Mouse (Mus musculus) embryonic facial prominence, embryonic 14.5 days (tissue): Measurements from ENCODE around the gene Klf11. TPM values are rescaled to one million over a fixed set of nuclear protein-coding genes. Genes with fewer than 3 reads are reported as not detected.
"Not testable (repeated sequence)": the region's sequence is repeated elsewhere in the genome, so short reads cannot be mapped to it uniquely, and the experiment has no call there.

ENCODE experiments used
- ATAC-seq: fragments of 200-750 bp; cut with Nextera tagmentation; 2 replicates; pipeline ENCODE4 v1.8.0; 2017; ENCODE audit warnings: low read depth, moderate number of reproducible peaks, moderate TSS enrichment
- DNase-seq: peaks from one replicate; pipeline ENCODE4 v3.0.0-alpha.2; 2015; ENCODE audit warnings: low spot score
- H3K27ac ChIP-seq: fragments of 300-500 bp; sonication (generic); replicated peaks from 2 replicates; pipeline ENCODE4 v1.5.1; 2014; ENCODE audit warnings: low read depth, mild to moderate bottlenecking, low read length, moderate library complexity
- H3K27me3 ChIP-seq: fragments of 300-500 bp; sonication (generic); replicated peaks from 2 replicates; pipeline ENCODE4 v1.6.1; 2014; ENCODE audit warnings: low read length; ENCODE audit not compliant: control insufficient read depth, insufficient read depth
- H3K36me3 ChIP-seq: fragments of 300-500 bp; sonication (generic); 2 replicates; pipeline ENCODE4 v1.6.1; 2014; ENCODE audit warnings: low read length, mixed read lengths; ENCODE audit not compliant: control insufficient read depth, insufficient read depth
- H3K4me1 ChIP-seq: fragments of 300-500 bp; sonication (generic); 2 replicates; pipeline ENCODE4 v1.6.1; 2014; ENCODE audit warnings: antibody characterized with exemption, low read length; ENCODE audit not compliant: control insufficient read depth, insufficient read depth
- H3K4me2 ChIP-seq: fragments of 300-500 bp; sonication (generic); 2 replicates; pipeline ENCODE4 v1.6.1; 2014; ENCODE audit warnings: low read depth, mild to moderate bottlenecking, low read length, moderate library complexity, mixed read lengths
- H3K4me3 ChIP-seq: fragments of 300-500 bp; sonication (generic); 2 replicates; pipeline ENCODE4 v1.5.1; 2014; ENCODE audit warnings: low read depth, mild to moderate bottlenecking, low read length
- H3K9ac ChIP-seq: fragments of 300-500 bp; sonication (generic); 2 replicates; pipeline ENCODE4 v1.6.1; 2014; ENCODE audit warnings: low read depth, mild to moderate bottlenecking, low read length, moderate library complexity, mixed read lengths
- H3K9me3 ChIP-seq: fragments of 300-500 bp; sonication (generic); 2 replicates; pipeline ENCODE4 v1.6.1; 2016; ENCODE audit warnings: low read length; ENCODE audit not compliant: control insufficient read depth
- WGBS: fragments of 180-500 bp; shearing (Covaris S2); extraction: QIAGEN DNeasy Blood & Tissue Kit; methylation state at CpG from one replicate; pipeline ENCODE4 v1.1.7; 2014; 5-methylcytosine and 5-hydroxymethylcytosine counted together
- polyA plus RNA-seq: library from polyadenylated mRNA; unstranded; fragments of >200 nt; fragmentation: Nextera tagmentation; extraction: Ambion mirVana; gene quantifications from 2 replicates; pipeline ENCODE4 v1.2.1, GENCODE M21; 2014

Gene Klf11
- polyA plus RNA-seq, 1 experiment from 2014 or later, result 12.1 TPM

- Histone ChIP-seq H3K4me2 (no peak overlapping the region), H3K27me3 (no peaks in the 10 kb centered on the region), H3K9me3 (no peaks in the 10 kb centered on the region), H3K4me1 (no peaks in the 10 kb centered on the region), H3K9ac (no peak overlapping the region), H3K27ac (no peak overlapping the region), H3K4me3 (no peak overlapping the region), H3K36me3 (no peaks in the 10 kb centered on the region)
- DNase-seq, result no peak
- WGBS, result 86% methylated on average over 5 of the region's 5 CpGs
- no peak for ATAC-seq
These were observed 24.7 kb upstream of the Klf11 start for GRCm38 (mm10) chr12:24626401-24626800.

GRCm38 (mm10) chr12:24627215-24627614, 23.9 kb upstream of the Klf11 start:
- Histone ChIP-seq H3K9me3 (no peaks in the 10 kb centered on the region), H3K27ac (no peak overlapping the region), H3K4me1 (no peaks in the 10 kb centered on the region), H3K4me2 (no peak overlapping the region), H3K9ac (no peak overlapping the region), H3K36me3 (no peaks in the 10 kb centered on the region), H3K4me3 (no peak overlapping the region), H3K27me3 (no peaks in the 10 kb centered on the region)
- ATAC-seq (no peak), DNase-seq (no peak)
- 61% methylated on average over 3 of the region's 3 CpGs for WGBS

- DNase-seq, result peak; percentile 17
- H3K9me3 ChIP-seq, result no peaks in the 10 kb centered on the region
These were observed 20.9 kb upstream of the Klf11 start for GRCm38 (mm10) chr12:24630220-24630619.

GRCm38 (mm10) chr12:24632404-24632803, 18.7 kb upstream of the Klf11 start:
- no peaks in the 10 kb centered on the region for H3K4me1 ChIP-seq
- ATAC-seq (no peak), DNase-seq (no peak)
- WGBS, result 63% methylated on average over 4 of the region's 4 CpGs
- no peak overlapping the region for H3K27ac ChIP-seq
- H3K9ac ChIP-seq, result no peak overlapping the region
- H3K4me2 ChIP-seq, result no peak overlapping the region
- H3K4me3 ChIP-seq, result no peak overlapping the region
- H3K27me3 ChIP-seq, result no peaks in the 10 kb centered on the region
- H3K9me3 ChIP-seq, result no peaks in the 10 kb centered on the region; the same call in 1 of the 2 replicates
- H3K36me3 ChIP-seq, result no peaks in the 10 kb centered on the region

More at GRCm38 (mm10) chr12:24630220-24630619, 20.9 kb upstream of the Klf11 start:
- H3K27ac ChIP-seq, result no peak overlapping the region
- no peak overlapping the region for H3K9ac ChIP-seq
- no peaks in the 10 kb centered on the region for H3K36me3 ChIP-seq
- H3K4me2 ChIP-seq, result no peak overlapping the region
- 74% methylated on average over 1 of the region's 1 CpGs for WGBS
- ATAC-seq, result no peak
- H3K27me3 ChIP-seq, result no peaks in the 10 kb centered on the region
- no peaks in the 10 kb centered on the region for H3K4me1 ChIP-seq
- no peak overlapping the region for H3K4me3 ChIP-seq

GRCm38 (mm10) chr12:24633753-24634191, 17.3 kb upstream of the Klf11 start:
- no peak overlapping the region for H3K4me2 ChIP-seq
- no peaks in the 10 kb centered on the region for H3K36me3 ChIP-seq
- DNase-seq (peak; percentile 32), ATAC-seq (no peak)
- no peak overlapping the region for H3K27ac ChIP-seq
- 80% methylated on average over 1 of the region's 1 CpGs for WGBS
- H3K9me3 ChIP-seq, result no peaks in the 10 kb centered on the region; the same call in 1 of the 2 replicates
- H3K27me3 ChIP-seq, result no peaks in the 10 kb centered on the region
- no peak overlapping the region for H3K9ac ChIP-seq
- H3K4me1 ChIP-seq, result no peaks in the 10 kb centered on the region
- H3K4me3 ChIP-seq, result no peak overlapping the region

- no peaks in the 10 kb centered on the region for H3K27me3 ChIP-seq
- no peak overlapping the region for H3K4me3 ChIP-seq
- no peak overlapping the region for H3K27ac ChIP-seq
- H3K9ac ChIP-seq, result no peak overlapping the region
- no peaks in the 10 kb centered on the region; the same call in 1 of the 2 replicates for H3K9me3 ChIP-seq
- no peaks in the 10 kb centered on the region for H3K36me3 ChIP-seq
- ATAC-seq (no peak), DNase-seq (no peak)
- 68% methylated on average over 4 of the region's 4 CpGs for WGBS
- no peak overlapping the region for H3K4me2 ChIP-seq
- H3K4me1 ChIP-seq, result no peaks in the 10 kb centered on the region
These were observed 16.9 kb upstream of the Klf11 start for GRCm38 (mm10) chr12:24634212-24634611.

- H3K4me2 ChIP-seq, result no peak overlapping the region
- no peaks in the 10 kb centered on the region for H3K27me3 ChIP-seq
- no peaks in the 10 kb centered on the region for H3K4me1 ChIP-seq
- ATAC-seq (no peak), DNase-seq (no peak)
- H3K9ac ChIP-seq, result no peak overlapping the region
- H3K27ac ChIP-seq, result no peak overlapping the region
- H3K9me3 ChIP-seq, result no peaks in the 10 kb centered on the region; the same call in 1 of the 2 replicates
- WGBS, result 82% methylated on average over 3 of the region's 3 CpGs
- no peaks in the 10 kb centered on the region for H3K36me3 ChIP-seq
- no peak overlapping the region for H3K4me3 ChIP-seq
These were observed 16.4 kb upstream of the Klf11 start for GRCm38 (mm10) chr12:24634648-24635047.

- DNase-seq, H3K9me3 ChIP-seq, H3K27ac ChIP-seq, H3K4me1 ChIP-seq, H3K36me3 ChIP-seq, H3K9ac ChIP-seq, ATAC-seq, H3K27me3 ChIP-seq, H3K4me2 ChIP-seq, H3K4me3 ChIP-seq: not testable (repeated sequence)
- 93% methylated on average over 10 of the region's 10 CpGs for WGBS
These were observed 12.3 kb upstream of the Klf11 start for GRCm38 (mm10) chr12:24638787-24639186.

GRCm38 (mm10) chr12:24642370-24642802, 8.7 kb upstream of the Klf11 start:
- no peaks in the 10 kb centered on the region for H3K4me1 ChIP-seq
- H3K9ac ChIP-seq, result no peak overlapping the region
- DNase-seq (peak; percentile 22), ATAC-seq (0 out of 2 replicates have a peak, but pooled peaks have one; percentile 30)
- no peaks in the 10 kb centered on the region; the same call in 1 of the 2 replicates for H3K9me3 ChIP-seq
- no peak overlapping the region for H3K27ac ChIP-seq
- no peaks in the 10 kb centered on the region for H3K27me3 ChIP-seq
- no peak overlapping the region for H3K4me3 ChIP-seq
- no peaks in the 10 kb centered on the region for H3K36me3 ChIP-seq
- WGBS, result 78% methylated on average over 4 of the region's 4 CpGs
- no peak overlapping the region for H3K4me2 ChIP-seq
